Mouse (Mus musculus) lung, embryonic 14.5 days (tissue): ENCODE data around the gene Tctex1d4. TPM values are rescaled to one million over a fixed set of nuclear protein-coding genes. Genes with fewer than 3 reads are reported as not detected.
A peak's percentile ranks its signal among the peaks of the same experiment; 100 is the strongest.

ENCODE experiments used
- ATAC-seq: fragments of 200-750 bp; cut with Nextera tagmentation; 2 replicates; pipeline ENCODE4 v1.8.0; 2017; ENCODE audit warnings: mild to moderate bottlenecking, moderate TSS enrichment, moderate library complexity; ENCODE audit not compliant: insufficient read depth
- DNase-seq: peaks from one replicate; pipeline ENCODE4 v3.0.0-alpha.2; 2015
- H3K27ac ChIP-seq: fragments of 300-500 bp; sonication (generic); 2 replicates; pipeline ENCODE4 v1.5.1; 2014; ENCODE audit warnings: low read depth, mild to moderate bottlenecking, moderate library complexity
- H3K27me3 ChIP-seq: fragments of 300-500 bp; sonication (generic); 2 replicates; pipeline ENCODE4 v1.6.1; 2014; ENCODE audit warnings: low read length, control low read depth; ENCODE audit not compliant: insufficient read depth
- H3K36me3 ChIP-seq: fragments of 300-500 bp; sonication (generic); 2 replicates; pipeline ENCODE4 v1.6.1; 2014; ENCODE audit warnings: control low read depth; ENCODE audit not compliant: insufficient read depth
- H3K4me1 ChIP-seq: fragments of 300-500 bp; sonication (generic); 2 replicates; pipeline ENCODE4 v1.6.1; 2014; ENCODE audit warnings: antibody characterized with exemption, control low read depth; ENCODE audit not compliant: insufficient read depth
- H3K4me2 ChIP-seq: fragments of 300-500 bp; sonication (generic); 2 replicates; pipeline ENCODE4 v1.6.1; 2014; ENCODE audit warnings: mild to moderate bottlenecking
- H3K4me3 ChIP-seq: fragments of 300-500 bp; sonication (generic); 2 replicates; pipeline ENCODE4 v1.5.1; 2014; ENCODE audit warnings: low read depth, low read length
- H3K9ac ChIP-seq: fragments of 300-500 bp; sonication (generic); 2 replicates; pipeline ENCODE4 v1.6.1; 2014
- H3K9me3 ChIP-seq: fragments of 300-500 bp; sonication (generic); 2 replicates; pipeline ENCODE4 v1.6.1; 2016; ENCODE audit warnings: low read depth, low read length, control low read depth
- CTCF ChIP-seq: IDR thresholded peaks from 2 replicates; pipeline ENCODE4 v1.5.1; 2016; ENCODE audit warnings: antibody characterized with exemption, low read depth
- WGBS: fragments of 180-500 bp; shearing (Covaris S2); extraction: QIAGEN DNeasy Blood & Tissue Kit; methylation state at CpG from one replicate; pipeline ENCODE4 v1.1.7; 2014; 5-methylcytosine and 5-hydroxymethylcytosine counted together
- polyA plus RNA-seq: library from polyadenylated mRNA; unstranded; fragments of >200 nt; fragmentation: Nextera tagmentation; extraction: Ambion mirVana; gene quantifications from 2 replicates; pipeline ENCODE4 v1.2.1, GENCODE M21; 2014

The Tctex1d4 gene
- polyA plus RNA-seq, 1 experiment from 2014 or later = not detected

DNA sequence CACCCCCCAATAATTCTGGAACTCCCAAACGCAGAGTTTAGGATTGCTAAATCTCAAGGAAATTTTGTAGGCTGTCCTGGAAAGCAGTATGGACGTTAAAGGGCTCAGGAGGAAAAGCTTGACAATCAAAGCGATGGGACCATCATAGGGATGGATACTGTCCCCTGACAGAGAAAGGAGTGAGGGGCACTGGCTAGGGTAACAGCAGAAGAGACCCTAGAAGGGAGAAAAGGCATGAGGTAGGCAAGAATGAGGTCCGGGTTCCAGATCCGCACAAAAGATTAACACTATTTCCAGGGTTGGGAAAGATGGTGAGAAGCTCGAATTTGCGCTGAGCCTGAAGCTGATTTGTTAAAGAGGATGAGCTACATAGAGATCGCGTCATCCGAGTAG is 6.5 kb upstream of the Tctex1d4 start:
- DNase-seq (no peak), ATAC-seq (no peak)
- 5% methylated on average over 10 of the region's 10 CpGs for WGBS
- TF ChIP-seq CTCF = no peak
- Histone ChIP-seq H3K4me3 (peak overlapping the region; percentile 72), H3K4me1 (peaks cover 7% of the 10 kb centered on the region), H3K27me3 (no peaks in the 10 kb centered on the region), H3K4me2 (peak overlapping the region; percentile 100), H3K36me3 (peaks cover 8% of the 10 kb centered on the region), H3K9me3 (no peaks in the 10 kb centered on the region), H3K9ac (peak overlapping the region; percentile 70), H3K27ac (peak overlapping the region; percentile 96)

DNA sequence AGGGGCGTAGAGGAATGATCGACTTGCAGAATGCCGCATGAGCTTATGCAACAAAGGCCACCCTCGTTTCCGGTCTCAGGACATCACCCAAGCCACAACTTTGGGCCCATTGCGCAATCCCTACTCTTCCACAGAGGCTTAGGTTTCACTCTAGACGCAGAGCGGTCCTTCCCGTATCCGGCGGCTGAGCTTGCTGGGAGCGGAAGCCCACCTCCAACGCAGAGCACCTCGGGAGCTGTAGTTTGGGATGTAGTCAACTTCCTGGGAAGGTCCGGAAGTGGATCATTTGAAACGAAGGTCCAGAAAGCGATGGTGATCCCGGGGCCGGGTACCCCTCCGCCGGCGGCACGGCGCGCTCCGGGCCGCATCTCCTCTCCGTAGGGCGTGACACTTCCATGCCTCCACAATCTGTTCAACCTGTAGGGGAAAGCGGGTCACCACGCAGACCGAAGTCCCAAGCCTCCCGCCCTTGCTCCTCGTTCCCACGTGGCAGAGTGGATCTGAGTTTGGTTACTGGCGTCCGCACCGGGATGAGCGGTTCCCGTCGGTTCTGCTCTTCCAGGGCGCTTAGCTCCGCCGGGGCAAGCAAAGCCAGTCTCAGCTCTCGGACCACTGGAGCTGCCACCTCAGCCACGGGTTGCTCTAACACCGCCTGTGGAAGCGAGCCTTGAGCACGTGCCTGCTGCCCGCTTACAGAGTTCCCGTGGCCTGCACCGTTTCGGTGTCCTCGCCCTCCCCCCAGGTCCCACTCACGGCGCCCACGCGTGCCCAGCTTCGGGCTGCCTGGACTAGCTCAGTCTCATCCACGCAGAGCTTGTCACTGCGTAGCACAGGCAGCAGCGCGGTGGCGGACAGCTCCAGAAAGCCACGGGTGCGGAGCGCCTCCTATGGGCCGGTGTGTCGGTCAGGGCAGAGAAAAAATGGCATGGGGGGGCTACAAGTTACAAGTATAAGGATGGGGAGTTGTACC is 5.9 kb upstream of the Tctex1d4 start:
- ATAC-seq = peak; percentile 95
- Histone ChIP-seq H3K4me2 (peak overlapping the region; percentile 100), H3K4me1 (peaks cover 14% of the 10 kb centered on the region), H3K9me3 (no peaks in the 10 kb centered on the region), H3K27ac (peak overlapping the region; percentile 96), H3K36me3 (peaks cover 2% of the 10 kb centered on the region; the same call in 1 of the 2 replicates), H3K4me3 (peak overlapping the region; percentile 72), H3K27me3 (no peaks in the 10 kb centered on the region), H3K9ac (peak overlapping the region; percentile 70)
- peak; percentile 100 for DNase-seq
- under 1% methylated on average over 69 of the region's 69 CpGs for WGBS
- TF ChIP-seq CTCF = peak; percentile 94

DNA sequence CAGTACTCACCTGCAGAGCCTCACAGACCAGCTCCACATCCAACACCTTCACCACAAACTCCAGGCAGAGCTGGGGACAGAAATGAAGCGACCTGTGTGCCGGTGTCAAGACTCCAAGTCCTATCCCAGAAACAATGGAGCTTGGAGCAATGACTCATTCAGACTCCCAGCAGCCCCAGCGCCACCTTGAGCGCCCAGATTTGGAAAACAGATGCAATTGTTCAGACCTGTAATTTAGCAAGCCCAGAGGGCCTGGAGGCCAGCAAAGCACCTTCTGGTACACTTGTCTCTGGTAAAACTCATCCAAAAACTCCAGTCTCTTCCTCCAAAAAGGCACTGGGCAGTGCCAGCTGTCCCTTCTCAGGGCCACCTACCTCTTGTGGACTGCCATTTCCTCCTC is 4.4 kb upstream of the Tctex1d4 start:
- 79% methylated on average over 4 of the region's 4 CpGs for WGBS
- H3K4me3 ChIP-seq = no peak overlapping the region
- ATAC-seq (no peak), DNase-seq (peak; percentile 5)
- H3K4me1 ChIP-seq = peaks cover 17% of the 10 kb centered on the region
- H3K36me3 ChIP-seq = no peaks in the 10 kb centered on the region
- H3K4me2 ChIP-seq = no peak overlapping the region
- H3K9ac ChIP-seq = no peak overlapping the region
- no peak for TF ChIP-seq CTCF
- no peaks in the 10 kb centered on the region for H3K27me3 ChIP-seq
- no peaks in the 10 kb centered on the region for H3K9me3 ChIP-seq
- no peak overlapping the region for H3K27ac ChIP-seq

DNA sequence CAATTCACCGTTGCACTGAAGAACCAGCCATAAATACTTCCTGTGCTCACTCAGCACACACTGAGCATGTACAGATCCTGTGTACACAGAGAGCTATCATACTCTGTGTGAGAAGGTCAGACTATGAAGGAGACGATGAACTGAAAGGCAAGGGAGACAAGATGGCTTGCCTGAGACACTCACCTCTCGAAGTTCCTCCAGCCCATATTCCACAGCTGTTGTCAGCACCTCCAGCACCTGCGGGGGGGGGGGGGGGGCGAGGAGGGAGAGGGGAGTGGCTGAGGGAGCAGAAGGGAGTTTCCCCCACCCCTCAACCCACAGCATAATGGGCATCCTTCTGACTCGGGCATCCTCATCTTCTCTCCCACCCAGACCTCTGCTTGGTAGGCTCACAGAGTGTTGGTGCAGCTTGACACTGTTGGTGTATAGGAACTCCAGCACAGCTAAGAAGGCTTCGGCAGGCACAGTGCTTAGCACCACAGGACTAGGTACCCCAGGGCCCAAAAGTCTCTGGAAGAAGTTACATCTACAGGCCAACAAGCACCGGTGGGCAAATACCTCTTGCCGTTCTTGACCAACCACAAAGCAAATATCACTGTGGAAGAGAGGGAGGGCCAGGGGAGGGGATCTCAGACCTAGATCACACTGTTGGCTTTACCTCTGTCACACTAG is 2.9 kb upstream of the Tctex1d4 start:
- WGBS = 56% methylated on average over 8 of the region's 9 CpGs
- Histone ChIP-seq H3K4me3 (no peak overlapping the region), H3K27ac (no peak overlapping the region), H3K27me3 (no peaks in the 10 kb centered on the region), H3K9me3 (no peaks in the 10 kb centered on the region), H3K4me2 (no peak overlapping the region), H3K9ac (no peak overlapping the region), H3K4me1 (peaks cover 17% of the 10 kb centered on the region), H3K36me3 (peaks cover 10% of the 10 kb centered on the region; the same call in 1 of the 2 replicates)
- DNase-seq (no peak), ATAC-seq (no peak)
- no peak for TF ChIP-seq CTCF

DNA sequence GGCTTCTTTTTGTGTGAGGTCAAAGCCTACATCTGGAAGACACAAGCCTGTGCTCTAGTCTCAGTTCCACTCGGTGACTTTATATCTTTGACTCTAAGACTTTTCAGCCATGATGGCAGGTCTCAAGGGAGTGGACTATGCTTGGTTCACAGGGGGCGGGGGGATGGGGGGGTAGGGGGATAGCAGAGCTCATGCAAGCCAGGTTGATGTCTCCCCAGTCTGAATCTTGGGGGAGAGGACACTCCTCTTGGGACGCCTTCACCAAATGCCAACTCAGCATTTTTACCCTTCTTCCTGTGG is 2.4 kb upstream of the Tctex1d4 start:
- H3K4me1 ChIP-seq = peaks cover 17% of the 10 kb centered on the region
- TF ChIP-seq CTCF = no peak
- H3K9ac ChIP-seq = no peak overlapping the region
- 73% methylated on average over 3 of the region's 3 CpGs for WGBS
- no peaks in the 10 kb centered on the region for H3K9me3 ChIP-seq
- ATAC-seq (no peak), DNase-seq (no peak)
- peak overlapping the region; percentile 94; the same call in 1 of the 2 replicates for H3K27ac ChIP-seq
- no peaks in the 10 kb centered on the region for H3K27me3 ChIP-seq
- H3K4me3 ChIP-seq = no peak overlapping the region
- H3K4me2 ChIP-seq = no peak overlapping the region
- H3K36me3 ChIP-seq = peaks cover 12% of the 10 kb centered on the region; the same call in 1 of the 2 replicates

DNA sequence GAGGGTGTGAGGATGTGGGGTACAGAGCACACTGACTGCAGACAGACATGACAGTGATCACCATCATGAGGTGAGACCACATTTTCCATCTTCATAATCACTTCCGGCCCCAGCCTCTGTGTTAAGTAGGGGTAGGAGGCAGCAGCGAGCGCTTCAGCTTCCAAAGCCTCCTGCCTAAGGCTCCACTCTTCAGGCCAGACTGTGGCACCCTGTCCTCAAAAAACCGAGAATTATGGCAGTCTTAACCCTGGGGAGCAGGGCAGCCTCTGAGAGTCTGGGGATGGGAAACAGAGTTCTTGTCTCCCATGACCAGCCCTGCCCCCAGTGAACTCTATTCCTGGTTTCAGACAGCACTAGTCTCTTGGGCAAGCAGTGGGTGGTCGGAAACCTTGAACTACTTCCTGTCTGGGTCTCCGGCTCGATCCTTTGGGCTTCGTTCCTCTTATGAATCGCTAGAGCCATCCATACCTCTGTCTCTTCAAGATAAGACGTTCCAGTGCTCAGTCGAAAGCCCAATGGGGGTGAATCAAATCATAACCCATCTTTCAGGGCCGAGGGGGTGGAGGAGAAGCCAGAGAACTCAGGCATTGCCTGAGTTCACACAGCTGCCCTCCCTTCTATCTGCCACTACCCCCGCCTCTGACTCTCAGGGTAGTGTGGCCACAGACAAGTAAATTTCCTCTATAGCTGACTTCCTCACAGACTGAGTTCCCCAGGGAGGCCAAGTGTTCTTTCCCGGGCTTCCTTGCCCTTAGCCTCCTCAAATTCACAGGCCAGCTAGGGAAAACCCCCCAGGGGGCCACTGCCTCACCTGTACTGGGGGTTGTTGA is 1.9 kb upstream of the Tctex1d4 start:
- no peaks in the 10 kb centered on the region for H3K27me3 ChIP-seq
- no peak overlapping the region for H3K4me3 ChIP-seq
- 41% methylated on average over 14 of the region's 14 CpGs for WGBS
- no peak for TF ChIP-seq CTCF
- ATAC-seq = no peak
- peak overlapping the region; percentile 15 for H3K4me2 ChIP-seq
- peaks cover 12% of the 10 kb centered on the region; the same call in 1 of the 2 replicates for H3K36me3 ChIP-seq
- no peaks in the 10 kb centered on the region for H3K9me3 ChIP-seq
- peak overlapping the region; percentile 94 for H3K27ac ChIP-seq
- peak; percentile 59 for DNase-seq
- peaks cover 17% of the 10 kb centered on the region for H3K4me1 ChIP-seq
- peak overlapping the region; percentile 35; the same call in 1 of the 2 replicates for H3K9ac ChIP-seq
